Comparison of ENCODE assay signal across 19 mouse cellular contexts in the genomic region with DNA sequence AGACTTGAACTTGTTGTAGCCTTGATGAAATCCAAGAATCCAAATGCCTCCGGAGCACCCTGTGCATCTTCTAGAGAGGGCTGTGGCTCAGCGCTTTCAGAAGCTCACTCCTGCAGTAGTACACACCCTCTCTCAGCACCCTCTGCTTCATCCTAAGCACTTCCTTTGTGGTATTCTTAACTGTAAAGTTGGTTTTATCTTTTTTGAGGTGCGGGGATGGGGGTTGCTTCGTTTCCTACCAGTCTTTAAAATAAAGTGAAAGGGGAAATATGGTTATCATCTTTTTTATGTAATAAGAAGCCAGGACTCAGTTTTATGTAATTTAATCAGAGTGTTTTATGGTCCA.
A peak's percentile ranks its signal among the peaks of the same experiment; 100 is the strongest.
DNase-seq lines count a peak whose midpoint lies in the region; ATAC-seq and TF ChIP-seq lines count a peak whose summit lies in the region.
"Had no signal": no experiment of that assay in that cellular context is flagged by ENCODE, and none has a peak within 500 bp of the region (broad histone marks: within the 10 kb centered on the region; RNA-seq: fewer than 3 reads in every experiment).

No protein-coding gene starts in this region.

- H3K4me1 ChIP-seq in G1E (ENCODE audit: insufficient read depth, low read depth, low read length), result peaks cover 9% of the 10 kb centered on the region
- H3K4me1 ChIP-seq in midbrain, embryonic 10.5 days, result peaks cover 14% of the 10 kb centered on the region
- H3K4me1 ChIP-seq in forebrain, postnatal 0 days (ENCODE audit: insufficient read depth), result no peaks in the 10 kb centered on the region

- no peak overlapping the region for H3K4me3 ChIP-seq in G1E (ENCODE audit: low read depth, low read length)
- no peak overlapping the region for H3K4me3 ChIP-seq in midbrain, embryonic 10.5 days
- H3K4me3 ChIP-seq in forebrain, postnatal 0 days (ENCODE audit: low read depth, low read length), result no peak overlapping the region
- H3K4me3 ChIP-seq: heart, adult 2 months; midbrain, embryonic 12.5 days; neural tube, embryonic 15.5 days had no signal

- ATAC-seq in G1E (ENCODE audit: extremely low read depth, insufficient number of reproducible peaks, low FRiP score, poor library complexity, severe bottlenecking), result peak; percentile 82
- peak; percentile 63 for ATAC-seq in granulocyte monocyte progenitor cell, adult 5-6 weeks (replicated peaks; ENCODE audit: poor library complexity, severe bottlenecking)
- ATAC-seq in megakaryocyte, adult 5-6 weeks (ENCODE audit: poor library complexity, severe bottlenecking), result peak; percentile 59
- no peak for ATAC-seq in forebrain, postnatal 0 days
- ATAC-seq: forebrain, embryonic 14.5 days; inflammation-experienced regulatory T-cells, adult 6 months had no signal

- no peak overlapping the region for H3K27ac ChIP-seq in midbrain, embryonic 10.5 days (replicated peaks)
- no peak overlapping the region for H3K27ac ChIP-seq in forebrain, postnatal 0 days (ENCODE audit: low read depth, low read length)
- H3K27ac ChIP-seq: heart, adult 2 months; midbrain, embryonic 12.5 days; neural tube, embryonic 15.5 days had no signal

- no peaks in the 10 kb centered on the region for H3K36me3 ChIP-seq in G1E (replicated peaks)
- H3K36me3 ChIP-seq in midbrain, embryonic 10.5 days, result no peaks in the 10 kb centered on the region
- no peaks in the 10 kb centered on the region for H3K36me3 ChIP-seq in forebrain, postnatal 0 days (ENCODE audit: insufficient read depth)
- H3K36me3 ChIP-seq: midbrain, embryonic 12.5 days; neural tube, embryonic 15.5 days had no signal

- no peak overlapping the region for H3K4me2 ChIP-seq in forebrain, postnatal 0 days (ENCODE audit: low read depth)
- H3K4me2 ChIP-seq: midbrain, embryonic 12.5 days; neural tube, embryonic 15.5 days had no signal

- 88% methylated on average over 4 of the region's 4 CpGs for WGBS in midbrain, embryonic 10.5 days
- 85% methylated on average over 4 of the region's 4 CpGs for WGBS in forebrain, postnatal 0 days

- no peak overlapping the region for H3K9ac ChIP-seq in forebrain, postnatal 0 days
- H3K9ac ChIP-seq: midbrain, embryonic 12.5 days; neural tube, embryonic 15.5 days had no signal

- H3K9me3 ChIP-seq in G1E (replicated peaks), result no peaks in the 10 kb centered on the region
- H3K9me3 ChIP-seq in midbrain, embryonic 10.5 days (replicated peaks), result no peaks in the 10 kb centered on the region
- no peaks in the 10 kb centered on the region for H3K9me3 ChIP-seq in forebrain, postnatal 0 days (ENCODE audit: low read length)
- H3K9me3 ChIP-seq: midbrain, embryonic 12.5 days; neural tube, embryonic 15.5 days had no signal

- peak; percentile 7 for DNase-seq in G1E (ENCODE audit: low spot score)
- peak; percentile 30 to 39 for DNase-seq in thymus, postnatal 10 days (ENCODE audit: low spot score in 2 of 2)
- no peak for DNase-seq in frontal cortex, postnatal 25 days (ENCODE audit: low spot score in 2 of 2)
- DNase-seq in midbrain, embryonic 10.5 days (ENCODE audit: low spot score), result no peak
- DNase-seq in embryo, embryonic 9.5 days (ENCODE audit: extremely low spot score), result no peak
- DNase-seq in forebrain, postnatal 0 days, result no peak
- DNase-seq: cerebellum, postnatal 14 days; heart, adult 2 months; kidney, adult 8-10 months; kidney, postnatal 36 days; lung, postnatal 14 days; retina, postnatal 1 day; right cerebral cortex, postnatal 4 days had no signal

- no peaks in the 10 kb centered on the region for H3K27me3 ChIP-seq in G1E (ENCODE audit: insufficient read depth, low read length)
- 0 out of 2 replicates have a peak, but pooled peaks cover 3% of the 10 kb centered on the region for H3K27me3 ChIP-seq in midbrain, embryonic 10.5 days (ENCODE audit: low read depth, poor library complexity, severe bottlenecking)
- H3K27me3 ChIP-seq in forebrain, postnatal 0 days (ENCODE audit: insufficient read depth, low read length), result no peaks in the 10 kb centered on the region
- H3K27me3 ChIP-seq: midbrain, embryonic 12.5 days; neural tube, embryonic 15.5 days had no signal

- no peak for TF ChIP-seq CTCF in G1E (IDR thresholded peaks at IDR 0.05; ENCODE audit: low read depth, low read length)
- TF ChIP-seq CTCF in forebrain, postnatal 0 days (IDR thresholded peaks at IDR 0.05; ENCODE audit: low read depth), result no peak

Comparison
In these comparisons a context has a peak if more than half of its experiments do, and no peak if none do; other contexts are left out.
1. DNase-seq: peak in G1E (single experiment) and thymus, postnatal 10 days (2 of 2); none in frontal cortex, postnatal 25 days (0 of 2), midbrain, embryonic 10.5 days (single experiment), embryo, embryonic 9.5 days (single experiment) and forebrain, postnatal 0 days (single experiment).